Mouse (Mus musculus) cortical plate, adult 2 months (tissue): Measurements from ENCODE around the gene Snx33.

ENCODE experiments used
- CTCF ChIP-seq: fragments of 200-500 bp; IDR thresholded peaks from 2 replicates; pipeline ENCODE4 v1.5.1; 2011; ENCODE audit warnings: mild to moderate bottlenecking, control low read depth, low read length; ENCODE audit not compliant: insufficient read depth; ENCODE audit errors: extremely low read depth
- POLR2A ChIP-seq: fragments of 200-500 bp; IDR thresholded peaks from 2 replicates; pipeline ENCODE4 v1.6.1; 2011; ENCODE audit warnings: mild to moderate bottlenecking, low read length, control low read depth; ENCODE audit not compliant: insufficient read depth; ENCODE audit errors: extremely low read depth

DNA sequence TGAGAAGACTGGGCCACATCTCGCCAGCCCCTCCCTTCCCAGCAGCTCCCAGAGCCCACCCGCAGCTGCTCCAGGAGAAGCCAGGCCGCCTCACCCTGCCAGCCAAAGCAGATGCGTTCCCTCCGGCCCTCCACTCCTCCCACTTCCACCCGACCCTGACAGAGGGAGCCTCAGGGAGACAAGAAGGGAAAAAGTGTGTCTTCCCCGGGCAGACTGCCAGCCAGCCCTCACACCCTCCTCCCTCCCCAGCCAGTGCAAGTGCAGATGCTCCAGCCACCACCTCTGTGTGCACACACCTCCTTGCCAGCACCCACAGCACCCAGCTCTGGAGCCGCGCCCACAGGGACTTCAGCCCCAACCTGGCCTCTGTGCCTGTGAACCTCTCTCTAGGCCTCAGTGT, 51.4 kb downstream of the Snx33 start:
- no peak for TF ChIP-seq POLR2A
- TF ChIP-seq CTCF, result no peak
